Mouse (Mus musculus): ENCODE data around the gene Atp2a2.

- TF ChIP-seq CTCF (IDR thresholded peaks at IDR 0.05; ENCODE audit: low read depth, low read length) (no peak), POLR2A (IDR thresholded peaks at IDR 0.05; ENCODE audit: extremely low read depth, insufficient read depth, low read length) (no peak)
These were observed 39.8 kb upstream of the Atp2a2 start for GRCm38 (mm10) chr5:122541871-122542270.

Data from liver, adult 2 months (tissue).